Mouse (Mus musculus) spleen, postnatal 14 days (tissue): ENCODE measurements around the gene Csk.
A peak's percentile ranks its signal among the peaks of the same experiment; 100 is the strongest.

Experiments used
- DNase-seq, 2 experiments: peaks; one replicate each; pipeline ENCODE4 v3.0.0; 2021 to 2022; ENCODE audit warnings: low spot score in 2 of 2

The Csk gene

GRCm38 (mm10) chr9:57657843-57658242 lies 4.4 kb upstream of the Csk start:
- no peak for DNase-seq

GRCm38 (mm10) chr9:57656631-57657350 lies 3.4 kb upstream of the Csk start:
- no peak for DNase-seq

GRCm38 (mm10) chr9:57655749-57656148 lies 2.3 kb upstream of the Csk start:
- DNase-seq = peak; percentile 90 to 97

- DNase-seq = no peak
Observed at GRCm38 (mm10) chr9:57654966-57655365, 1.5 kb upstream of the Csk start.

- no peak for DNase-seq
Observed at GRCm38 (mm10) chr9:57652855-57653254, 576 bp downstream of the Csk start.

GRCm38 (mm10) chr9:57652351-57652750 lies 1.1 kb downstream of the Csk start:
- no peak for DNase-seq

GRCm38 (mm10) chr9:57650786-57651311 lies 2.6 kb downstream of the Csk start:
- DNase-seq = peak in 1 of 2 experiments; percentile 50

GRCm38 (mm10) chr9:57650130-57650785 lies 3.2 kb downstream of the Csk start:
- DNase-seq = no peak

GRCm38 (mm10) chr9:57647286-57648108 lies 5.9 kb downstream of the Csk start:
- DNase-seq = no peak

- DNase-seq = no peak
Observed at GRCm38 (mm10) chr9:57646551-57647103, 6.8 kb downstream of the Csk start.

GRCm38 (mm10) chr9:57644944-57645893 lies 8.2 kb downstream of the Csk start:
- peak; percentile 94 to 96 for DNase-seq

GRCm38 (mm10) chr9:57644442-57644943 lies 8.9 kb downstream of the Csk start:
- no peak for DNase-seq

- DNase-seq = peak in 1 of 2 experiments; percentile 44
Observed at GRCm38 (mm10) chr9:57643856-57644180, 9.6 kb downstream of the Csk start.

GRCm38 (mm10) chr9:57643169-57643855 lies 10.1 kb downstream of the Csk start:
- peak in 1 of 2 experiments; percentile 36 for DNase-seq

- no peak for DNase-seq
Observed at GRCm38 (mm10) chr9:57641775-57642550, 11.5 kb downstream of the Csk start.

GRCm38 (mm10) chr9:57641022-57641421 lies 12.4 kb downstream of the Csk start:
- no peak for DNase-seq

- peak; percentile 74 to 82 for DNase-seq
Observed at GRCm38 (mm10) chr9:57640384-57640783, 13.0 kb downstream of the Csk start.

- no peak for DNase-seq
Observed at GRCm38 (mm10) chr9:57639661-57640328, 13.6 kb downstream of the Csk start.
